Mouse (Mus musculus) adrenal gland, adult (tissue): ENCODE results near the gene Gp1bb.

Experiments
- DNase-seq, 2 experiments: peaks; one replicate each; pipeline ENCODE4 v3.0.0; 2022 to 2023; ENCODE audit warnings: low spot score in 1 of 2; ENCODE audit not compliant: inconsistent age in 2 of 2

Gene Gp1bb

GRCm38 (mm10) chr16:18582426-18583148, 39.6 kb downstream of the Gp1bb start:
- no peak for DNase-seq

GRCm38 (mm10) chr16:18581623-18582205, 40.5 kb downstream of the Gp1bb start:
- peak in 1 of 2 experiments; percentile 61 for DNase-seq

- DNase-seq, result no peak
These were observed 41.1 kb downstream of the Gp1bb start for GRCm38 (mm10) chr16:18581050-18581622.

GRCm38 (mm10) chr16:18580389-18580788, 41.8 kb downstream of the Gp1bb start:
- DNase-seq, result no peak

- DNase-seq, result no peak
These were observed 44.5 kb downstream of the Gp1bb start for GRCm38 (mm10) chr16:18577599-18578160.

- DNase-seq, result no peak
These were observed 45.1 kb downstream of the Gp1bb start for GRCm38 (mm10) chr16:18577071-18577470.

- peak; percentile 31 to 76 for DNase-seq
These were observed 48.0 kb downstream of the Gp1bb start for GRCm38 (mm10) chr16:18574196-18574595.
